24 mouse cellular contexts compared by ENCODE assay signal in the genomic region with DNA sequence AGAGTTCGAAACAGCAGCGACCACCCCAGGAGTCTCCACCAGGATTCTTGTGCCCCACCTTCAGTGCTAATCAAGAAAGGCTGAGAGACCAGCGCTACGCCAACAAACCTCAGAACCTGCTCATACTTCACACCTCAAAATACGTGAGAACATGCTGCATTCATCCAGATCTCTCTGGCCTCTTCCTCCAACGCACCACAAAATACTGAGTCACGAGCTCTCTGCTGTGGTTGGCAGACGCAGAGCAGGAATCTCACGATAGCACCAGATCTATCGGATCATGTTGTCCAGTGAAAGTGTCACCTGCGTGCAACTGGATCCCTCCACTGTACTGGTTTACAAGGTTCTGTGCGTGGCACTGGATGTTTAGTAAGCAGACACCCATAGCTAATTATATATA. TPM values are rescaled to one million over a fixed set of nuclear protein-coding genes. Genes with fewer than 3 reads are reported as not detected.
"Had no signal": no experiment of that assay in that cellular context is flagged by ENCODE, and none has a peak within 500 bp of the region (broad histone marks: within the 10 kb centered on the region; RNA-seq: fewer than 3 reads in every experiment).

No protein-coding gene starts in this region.

- DNase-seq: heart, postnatal 10 days; heart, postnatal 14 days; heart, postnatal 36 days; heart, postnatal 4 days; kidney, adult 11 months; kidney, adult 18-20 months; kidney, adult 2 months; kidney, adult 8-10 months; kidney, adult 9 months; kidney, postnatal 10 days; kidney, postnatal 14 days; kidney, postnatal 25 days; kidney, postnatal 36 days; kidney, postnatal 4 days; layer of hippocampus, adult 9-11 months; layer of hippocampus, postnatal 36 days had no signal

RNA-seq across cellular contexts. Expression of gene Tmc2, which starts 6.6 kb away (rescaled TPM):
- total RNA-seq: heart, postnatal 10 days; heart, postnatal 14 days; heart, postnatal 25 days; heart, postnatal 36 days; heart, postnatal 4 days; hematopoietic stem cell, adult 5-6 weeks; hindbrain, postnatal 0 days; layer of hippocampus, adult 8-10 months; layer of hippocampus, postnatal 10 days; layer of hippocampus, postnatal 14 days; layer of hippocampus, postnatal 36 days; left cerebral cortex, adult 18-20 months; left cerebral cortex, adult 2 months had no signal
